Mouse (Mus musculus) stomach, postnatal 0 days (tissue): Measurements from ENCODE around the gene Ly6g6e.

ENCODE experiments used
- CTCF ChIP-seq: IDR thresholded peaks from 2 replicates; pipeline ENCODE4 v1.5.1; 2016; ENCODE audit warnings: antibody characterized with exemption, low read depth, mild to moderate bottlenecking, moderate library complexity
- EP300 ChIP-seq: optimal IDR thresholded peaks from 2 replicates; pipeline ENCODE3; 2016; ENCODE audit warnings: antibody characterized with exemption

DNA sequence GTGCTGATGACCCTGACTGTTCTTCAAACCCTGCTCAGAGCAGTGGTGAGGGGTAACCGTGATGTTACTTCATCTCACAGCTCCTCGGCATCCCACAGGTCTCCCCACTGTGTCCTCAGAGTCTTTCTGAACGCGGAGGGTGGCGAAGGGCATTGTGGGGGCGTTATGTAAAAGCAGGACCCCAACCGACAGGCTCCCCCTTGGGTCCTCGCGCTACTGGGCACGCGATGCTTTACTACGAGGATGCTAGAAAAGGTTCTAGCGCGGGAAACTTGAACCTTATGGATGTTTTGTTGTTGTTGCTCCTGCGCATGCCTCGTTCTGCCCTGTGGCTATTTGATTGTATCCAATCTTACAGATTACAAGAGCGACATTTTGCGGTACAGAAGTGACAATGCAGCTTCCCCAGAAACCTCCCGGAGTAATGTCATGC is 45.2 kb downstream of the Ly6g6e start, which contains the start of gene Csnk2b:
- TF ChIP-seq CTCF: peak; percentile 62
- no peak for TF ChIP-seq EP300
